Mouse (Mus musculus) adipocyte (in vitro differentiated cells): ENCODE results near the gene Tpst1.

Experiments
- DNase-seq: peaks from one replicate; pipeline ENCODE4 v3.0.0-alpha.2; 2016; ENCODE audit warnings: low spot score

Gene Tpst1

DNA sequence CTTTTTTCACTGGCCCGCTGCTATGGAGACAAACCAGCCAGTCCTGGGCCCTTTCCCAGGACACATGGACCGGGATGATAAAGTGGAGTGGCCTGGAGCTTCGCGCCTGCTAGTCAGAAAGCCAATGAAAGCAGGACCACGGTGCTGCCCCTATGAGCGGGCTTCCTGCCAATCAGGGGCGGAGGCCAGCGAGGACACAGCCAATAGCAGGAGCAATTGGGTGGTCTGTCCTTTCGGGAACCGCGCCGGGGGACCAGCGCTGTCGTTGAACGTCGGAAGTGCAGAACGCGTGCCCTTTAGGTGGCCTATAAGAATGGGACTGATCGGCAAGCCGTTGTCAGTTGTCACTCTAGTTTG, 70.8 kb downstream of the Tpst1 start:
- no peak for DNase-seq

DNA sequence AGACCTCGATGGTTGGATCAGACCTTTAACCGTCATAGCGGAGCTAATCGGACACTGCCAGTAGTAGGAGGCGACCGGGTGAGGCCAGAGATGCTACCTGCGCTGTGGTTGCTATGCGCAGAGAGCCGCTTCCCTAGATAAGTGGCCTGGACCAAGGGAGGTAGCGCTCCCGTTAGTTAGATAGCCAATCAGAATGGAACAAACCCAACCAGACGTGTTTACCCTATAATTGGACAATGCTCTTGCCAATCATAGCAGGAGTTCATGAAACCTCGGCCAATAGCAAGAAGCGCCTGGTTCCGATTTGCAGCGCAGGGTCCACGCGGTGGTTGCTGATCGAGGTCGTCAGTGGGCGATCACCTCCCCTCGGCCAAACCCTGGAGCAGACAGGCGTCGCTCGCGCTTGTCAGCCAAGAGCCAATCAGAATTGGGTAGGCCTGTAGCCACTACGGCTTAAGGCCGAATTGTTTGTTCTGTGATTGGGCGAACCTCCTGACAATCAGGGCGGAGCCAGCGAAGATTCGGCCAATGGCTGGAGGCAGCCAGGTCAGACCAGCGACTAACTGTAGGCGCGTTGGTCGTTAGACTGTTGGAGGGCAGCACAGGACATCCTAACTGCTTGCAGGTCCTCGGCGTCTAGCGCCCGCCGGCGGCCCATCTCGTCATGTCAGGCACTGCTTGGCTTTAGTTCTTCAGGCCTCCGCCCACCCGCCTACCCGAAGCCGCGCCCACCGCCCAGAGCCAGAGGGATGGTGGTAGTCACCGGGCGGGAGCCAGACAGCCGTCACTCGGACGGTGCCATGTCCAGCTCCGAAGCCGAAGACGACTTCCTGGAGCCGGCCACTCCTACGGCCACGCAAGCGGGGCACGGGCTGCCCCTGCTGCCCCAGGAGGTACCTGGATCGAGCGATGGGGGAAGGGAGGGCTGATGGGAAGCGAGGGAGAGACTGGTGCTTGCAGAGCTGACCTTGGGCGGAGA, 71.5 kb downstream of the Tpst1 start, which contains the start of gene Kctd7:
Kctd7 (plus strand) TSS at position 528 of the 979 bp plus-strand sequence.
- peak; percentile 99 for DNase-seq

DNA sequence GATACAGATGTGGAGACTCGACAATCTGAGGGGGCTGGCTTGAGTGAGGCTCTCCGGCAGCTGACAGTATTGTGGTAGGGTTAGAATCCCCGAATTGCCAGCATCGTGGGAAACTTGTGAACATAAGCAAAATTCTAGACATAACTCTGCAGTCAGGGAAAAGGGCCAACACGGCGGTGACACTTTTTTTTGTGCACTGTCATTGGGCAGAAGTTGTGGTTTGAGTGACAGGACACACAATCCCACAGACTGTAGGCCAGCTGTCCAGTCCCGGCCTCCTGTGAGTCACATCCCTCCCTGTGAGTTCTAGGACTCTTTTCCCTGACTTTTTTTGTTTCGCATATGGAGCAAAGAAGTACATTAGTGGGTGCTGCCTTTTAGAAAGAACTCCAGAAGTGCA, 72.8 kb downstream of the Tpst1 start:
- peak; percentile 56 for DNase-seq

DNA sequence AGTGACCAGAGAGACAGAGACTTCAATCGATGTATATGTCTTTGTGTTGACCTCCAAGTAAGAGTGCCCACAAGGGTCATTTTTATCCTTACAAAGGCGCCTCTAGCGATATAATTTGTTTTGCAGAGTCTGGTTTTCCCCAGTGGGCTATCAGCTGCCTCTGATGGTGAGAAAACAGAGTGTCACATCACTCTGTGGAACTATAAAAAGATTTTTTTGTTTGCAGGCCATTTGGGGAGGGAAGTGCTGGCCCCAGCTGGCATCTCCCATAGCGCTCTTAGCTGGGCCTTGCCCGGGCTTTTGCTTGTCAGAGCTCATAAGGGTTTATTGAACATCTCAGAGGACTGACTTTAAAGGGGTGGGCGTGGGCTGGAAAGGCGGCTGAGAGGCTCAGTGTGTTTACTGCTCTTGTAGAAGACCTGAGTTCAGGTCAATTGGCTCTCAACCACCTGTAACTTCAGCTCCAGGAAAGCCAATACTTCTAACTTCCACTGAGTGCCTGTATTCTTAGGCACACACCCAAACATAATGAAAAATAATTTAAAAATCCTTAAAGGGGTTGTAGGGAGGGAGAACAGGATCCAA, 76.7 kb downstream of the Tpst1 start:
- DNase-seq: no peak

DNA sequence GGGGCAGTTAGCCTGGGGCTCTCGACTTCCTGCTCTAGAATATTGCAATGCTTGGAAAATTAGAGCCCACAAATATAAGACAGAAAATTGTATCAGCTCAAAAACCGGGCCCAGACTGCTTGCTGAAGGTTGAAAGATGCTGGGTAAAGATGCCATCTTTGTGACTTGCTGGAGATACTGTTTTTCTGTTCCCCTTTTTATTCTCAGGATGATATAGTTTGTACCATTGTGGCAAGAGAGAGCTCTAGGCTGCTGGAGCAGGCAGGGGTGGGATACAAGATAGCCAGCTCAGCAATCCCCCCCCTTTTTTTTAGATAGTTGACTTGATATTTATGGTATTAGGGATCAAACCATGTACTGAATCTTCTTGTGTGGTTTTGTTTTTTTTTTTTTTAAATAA, 81.2 kb downstream of the Tpst1 start:
- DNase-seq: no peak

DNA sequence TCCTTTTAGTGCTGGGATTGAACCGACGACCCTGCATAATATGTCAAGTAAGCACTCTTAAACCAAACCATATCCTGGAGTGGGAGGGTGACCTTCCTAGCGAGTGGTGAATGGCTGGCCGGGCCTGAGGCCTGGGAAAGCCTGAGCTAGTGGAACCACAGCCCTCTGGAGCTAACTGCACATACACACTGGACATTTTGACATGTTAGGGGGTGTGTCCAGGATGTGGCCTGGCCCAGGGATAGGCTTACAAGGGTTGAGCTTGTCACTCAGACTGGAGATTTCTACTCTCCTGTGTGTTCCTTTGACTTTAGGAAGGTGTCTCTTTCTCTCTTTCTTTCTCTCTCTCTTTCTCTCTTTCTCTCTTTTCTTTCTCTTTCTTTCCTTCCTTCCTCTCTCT, 85.4 kb downstream of the Tpst1 start:
- no peak for DNase-seq

DNA sequence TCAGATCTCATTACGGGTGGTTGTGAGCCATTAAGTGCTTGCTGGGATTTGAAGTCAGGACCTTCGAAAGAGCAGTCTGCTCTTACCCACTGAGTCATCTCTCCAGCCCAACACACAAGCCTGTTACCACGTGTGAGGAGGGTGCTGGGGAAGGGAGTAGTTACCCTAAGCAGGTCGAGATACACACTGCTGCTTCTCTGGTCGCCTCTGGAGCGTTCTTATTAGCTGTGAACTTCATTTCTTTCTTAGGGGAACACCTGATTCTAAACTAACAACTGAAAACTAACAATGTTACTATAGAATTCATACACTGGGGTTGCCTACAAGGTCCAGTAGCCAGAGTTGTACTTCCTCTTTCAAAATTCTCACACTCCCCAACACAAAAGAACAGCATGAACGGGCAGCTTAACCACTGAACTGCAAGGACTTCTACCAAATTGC, 86.7 kb downstream of the Tpst1 start:
- no peak for DNase-seq

DNA sequence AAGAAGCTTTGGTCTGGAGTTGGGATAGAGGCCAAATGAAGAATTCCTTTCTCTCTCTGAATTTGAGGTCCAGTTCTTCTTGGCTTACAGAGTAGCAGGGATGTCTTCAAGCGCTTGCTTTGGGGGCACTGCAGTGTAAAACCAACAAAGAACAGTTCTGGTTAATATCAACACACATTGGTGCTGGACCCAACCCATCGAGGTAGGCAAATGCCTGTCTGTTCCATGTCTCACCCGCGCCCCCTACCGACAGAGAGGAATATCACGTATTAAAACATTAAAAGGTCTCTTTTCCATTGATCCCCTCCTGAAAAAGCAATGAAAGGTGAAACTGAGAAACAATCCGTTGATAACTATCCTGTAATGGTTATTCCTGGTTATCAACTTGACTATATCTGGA, 90.5 kb downstream of the Tpst1 start:
- peak; percentile 92 for DNase-seq

DNA sequence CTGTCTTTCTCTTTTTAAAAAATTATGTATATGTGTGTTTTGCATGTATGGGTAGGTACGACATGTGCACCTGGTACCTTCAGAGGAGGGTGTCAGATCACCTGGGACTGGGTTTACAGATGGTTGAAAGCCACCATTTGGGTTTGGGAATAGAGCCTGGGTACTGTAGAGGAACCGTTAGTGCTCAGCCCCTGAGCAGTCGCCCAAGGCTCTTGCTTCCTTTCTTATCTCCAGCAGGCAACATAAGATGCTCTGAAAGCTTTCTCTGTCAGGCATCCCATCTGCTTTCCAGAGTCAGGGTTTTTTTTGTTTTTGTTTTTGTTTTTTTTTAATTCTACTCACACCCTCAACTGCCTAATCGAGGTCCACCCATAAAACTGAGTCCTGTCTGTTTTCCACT, 92.1 kb downstream of the Tpst1 start:
- no peak for DNase-seq

DNA sequence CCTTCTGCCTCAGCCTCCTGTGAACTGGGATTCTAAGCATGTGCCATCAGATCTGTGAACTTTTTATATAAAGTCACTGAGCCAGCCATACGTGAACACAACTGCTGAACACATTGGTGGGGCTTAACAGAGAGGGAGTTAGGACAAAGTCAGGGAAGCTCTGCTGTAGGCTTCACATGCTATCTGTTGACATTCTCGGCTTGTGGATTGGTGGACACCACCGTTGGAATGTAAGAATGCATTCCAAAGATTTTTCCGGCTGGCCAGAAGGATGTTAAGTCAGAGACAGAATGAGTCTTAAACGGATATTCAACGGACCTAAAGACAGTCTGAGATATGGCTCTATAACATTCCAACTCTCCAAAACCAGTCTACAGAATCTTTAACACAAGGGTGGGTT, 96.0 kb downstream of the Tpst1 start:
- no peak for DNase-seq

DNA sequence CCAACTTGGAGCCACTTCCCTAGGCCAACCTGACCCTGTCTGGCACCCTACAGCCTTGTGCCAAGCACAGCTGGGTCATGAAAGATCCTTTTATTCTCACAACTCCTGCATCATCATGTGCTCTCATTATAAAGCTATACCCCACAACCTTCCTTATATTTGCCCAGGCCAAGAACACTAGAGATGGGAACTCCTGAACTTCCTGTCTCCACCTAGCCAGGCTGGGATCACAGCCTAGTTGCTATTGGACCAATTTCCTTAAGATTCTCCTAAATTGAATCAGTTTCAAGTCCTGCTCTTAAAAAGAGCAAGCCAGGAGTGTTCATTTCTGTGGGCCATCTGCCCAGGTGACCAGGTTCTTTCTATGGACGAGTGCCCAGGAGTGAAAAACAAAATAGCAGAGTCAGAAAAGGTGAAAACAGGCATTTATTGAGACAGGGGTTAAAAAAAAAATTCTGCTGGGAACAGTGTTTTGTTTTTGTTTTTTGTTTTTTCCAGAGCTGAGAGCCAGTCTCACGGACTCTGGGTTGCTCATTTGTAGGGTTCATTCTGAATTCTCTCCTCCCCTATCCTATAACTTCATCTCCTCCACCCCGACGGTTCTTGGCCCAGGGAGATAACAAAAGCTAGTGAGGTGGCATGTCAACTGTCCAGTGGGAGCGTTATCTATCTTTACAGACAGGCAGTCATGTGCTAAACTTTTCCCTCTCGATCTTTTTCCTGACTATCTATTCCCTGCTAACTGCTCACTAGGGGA, 97.7 kb downstream of the Tpst1 start:
- DNase-seq: no peak

DNA sequence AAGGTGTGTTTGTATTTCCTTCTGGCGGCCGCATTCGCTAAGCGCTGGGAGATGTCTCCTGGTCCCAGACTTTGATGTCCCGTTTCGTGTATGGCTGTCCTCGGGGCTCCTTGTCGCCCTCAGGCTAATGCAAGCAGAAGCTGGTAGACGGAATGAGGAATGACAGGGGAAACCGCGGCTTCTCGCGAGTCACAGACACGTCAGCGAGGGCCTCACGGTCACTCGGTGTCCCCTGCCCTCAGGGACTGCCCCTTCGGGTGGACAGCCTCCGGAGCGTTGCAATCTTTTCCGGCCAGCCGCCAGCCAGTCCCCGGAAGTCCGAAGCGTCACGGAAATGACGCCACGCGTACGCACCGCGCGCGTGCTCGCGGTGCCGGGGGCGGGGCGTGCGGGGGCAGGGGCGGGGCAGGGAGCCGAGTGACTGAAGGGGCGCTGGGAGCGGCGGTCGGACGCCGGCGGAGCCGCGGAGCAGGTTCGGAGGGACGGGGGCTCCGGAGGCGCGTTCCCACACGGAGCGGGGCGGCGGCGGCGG, 98.4 kb downstream of the Tpst1 start, which contains the start of gene Rabgef1:
Rabgef1 (plus strand) TSS at position 376 of the 532 bp plus-strand sequence.
- peak; percentile 97 for DNase-seq

DNA sequence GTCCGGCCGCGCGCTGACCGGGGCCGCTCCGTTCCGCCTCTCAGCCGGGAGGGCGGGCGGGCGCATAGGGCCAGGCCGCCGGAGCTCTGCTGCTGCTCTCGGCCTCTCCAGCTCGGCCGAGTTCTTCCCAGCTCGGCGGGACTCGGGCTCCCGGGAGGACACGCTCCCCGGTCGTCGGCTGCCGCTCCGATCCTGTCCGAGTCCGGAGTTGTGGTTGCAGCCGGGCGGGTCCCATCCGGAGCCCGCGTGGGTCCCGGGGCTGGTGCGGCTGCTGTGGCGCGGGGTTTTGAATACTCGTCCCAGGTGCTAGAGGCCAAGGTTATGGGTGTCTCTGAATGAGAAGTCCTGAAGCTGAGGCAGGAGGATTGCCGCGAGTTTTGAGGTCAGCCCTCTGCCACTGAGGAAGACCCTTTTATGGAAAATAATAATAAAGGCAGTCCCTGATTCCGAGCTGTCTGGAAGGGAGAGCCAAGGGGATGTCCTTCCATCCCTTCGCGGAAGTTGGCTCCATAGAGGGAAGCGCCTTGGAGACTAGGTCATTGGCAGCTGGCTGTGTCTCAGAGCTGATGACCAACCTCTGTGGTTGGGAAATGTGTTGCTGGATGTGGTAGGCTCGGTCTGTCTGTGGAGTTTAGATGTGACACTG, 99.0 kb downstream of the Tpst1 start:
- peak; percentile 93 for DNase-seq

DNA sequence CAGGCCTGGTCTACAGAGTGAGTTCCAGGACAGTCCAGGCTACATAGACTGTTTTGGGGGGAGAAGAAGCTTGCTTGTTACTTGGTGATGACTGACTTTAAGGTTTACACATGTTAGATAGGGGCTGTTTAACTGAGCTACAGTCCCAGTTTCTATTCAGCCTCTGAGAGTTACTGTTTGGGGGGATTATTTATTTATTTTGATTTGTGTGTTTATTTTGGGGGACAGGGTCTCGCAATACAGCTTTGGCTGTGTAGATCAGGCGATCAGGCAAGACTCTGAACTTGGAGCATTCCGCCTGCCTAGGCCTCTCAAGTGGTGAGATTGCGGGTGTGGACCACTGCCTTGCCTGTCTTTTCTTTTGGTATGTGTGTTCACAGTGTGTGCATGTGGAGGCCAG, 99.9 kb downstream of the Tpst1 start:
- DNase-seq: no peak

DNA sequence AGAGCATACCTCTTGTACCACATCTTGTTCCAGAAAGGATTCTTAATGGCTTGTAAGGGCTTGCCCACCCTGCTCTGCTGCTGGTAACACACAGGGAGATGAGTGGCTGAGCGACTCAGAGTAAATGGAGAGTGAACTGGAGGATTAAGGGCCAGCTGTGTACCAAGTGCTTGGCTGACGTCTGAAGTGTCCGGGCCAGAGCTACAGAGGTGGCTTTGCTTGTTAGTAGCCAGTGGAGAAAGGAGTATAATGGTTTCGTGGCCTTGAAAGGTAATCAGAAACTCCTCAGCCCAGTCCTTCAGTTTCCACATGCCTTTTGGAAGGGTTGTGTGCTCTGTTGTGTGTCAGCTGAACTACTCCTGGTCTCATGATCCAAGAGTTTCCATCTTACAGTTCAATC, 104.7 kb downstream of the Tpst1 start:
- DNase-seq: no peak

DNA sequence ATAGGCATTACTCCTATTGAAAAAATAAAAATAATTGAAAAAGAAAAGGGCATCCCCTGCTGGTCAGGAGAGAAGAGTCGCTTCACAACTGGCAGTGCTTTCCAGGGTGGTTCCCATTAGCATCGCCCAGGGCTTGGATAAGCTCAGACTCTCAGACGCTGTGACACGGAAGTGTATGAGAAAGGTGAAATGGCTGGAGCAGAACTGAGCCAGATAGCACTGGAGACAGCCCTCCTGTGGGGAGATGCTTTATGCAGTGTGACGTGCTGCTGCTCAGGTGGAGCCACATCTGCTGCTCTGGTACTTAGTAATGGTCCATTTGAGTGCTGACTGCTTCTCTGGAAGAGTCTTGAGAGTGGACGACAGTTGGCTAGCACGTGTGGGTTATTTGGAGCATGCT, 107.2 kb downstream of the Tpst1 start:
- DNase-seq: no peak

DNA sequence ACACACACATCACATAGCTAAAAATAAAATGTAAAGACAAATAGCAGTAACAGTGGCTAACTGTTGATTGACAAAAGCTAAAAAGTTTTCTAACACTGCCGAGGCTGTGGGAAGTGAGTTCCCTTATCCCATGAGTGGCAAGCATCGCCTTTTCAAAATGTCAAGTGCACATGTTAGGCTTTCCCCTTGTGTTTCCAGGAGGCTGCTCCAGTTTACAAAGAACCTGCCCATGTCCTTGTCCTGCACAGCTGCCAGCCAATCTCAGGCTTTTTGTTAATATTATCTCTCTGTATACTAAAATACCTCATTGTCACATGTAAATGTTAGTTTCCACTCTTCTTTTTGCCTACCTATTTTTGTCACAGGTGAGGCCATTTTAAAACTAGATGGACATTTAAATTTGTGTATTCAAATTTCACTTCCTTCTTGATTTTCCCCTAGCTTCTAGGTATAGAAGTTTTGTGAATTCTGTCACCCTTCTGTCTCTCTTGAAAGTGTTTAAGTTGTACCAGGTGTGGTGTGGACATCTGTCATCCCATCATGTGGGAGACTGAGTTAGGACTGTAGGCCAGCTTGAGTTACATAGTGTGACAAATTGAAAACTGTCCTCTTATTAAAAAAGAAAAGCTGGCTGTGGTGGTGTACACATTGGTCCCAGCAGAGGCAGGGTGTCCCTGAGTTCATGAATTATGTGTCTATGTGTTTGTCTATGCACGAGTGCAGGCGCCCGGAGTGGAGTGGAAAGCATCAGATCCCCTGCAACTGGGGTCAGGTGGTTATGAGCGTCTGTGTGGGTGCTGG, 108.8 kb downstream of the Tpst1 start:
- DNase-seq: no peak

DNA sequence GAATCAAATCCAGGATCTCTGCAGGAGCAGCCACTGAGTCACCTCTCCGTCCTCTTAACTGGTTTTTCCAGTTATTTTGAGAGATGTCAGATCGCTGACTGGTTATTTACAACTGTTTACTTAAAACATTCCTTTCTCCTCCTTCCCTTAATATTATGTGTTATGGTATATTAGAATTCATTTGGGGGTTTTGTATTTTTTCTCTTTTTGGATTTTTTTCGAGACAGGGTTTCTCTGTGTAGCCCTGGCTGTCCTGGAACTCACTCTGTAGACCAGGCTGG, 109.4 kb downstream of the Tpst1 start:
- DNase-seq: no peak

DNA sequence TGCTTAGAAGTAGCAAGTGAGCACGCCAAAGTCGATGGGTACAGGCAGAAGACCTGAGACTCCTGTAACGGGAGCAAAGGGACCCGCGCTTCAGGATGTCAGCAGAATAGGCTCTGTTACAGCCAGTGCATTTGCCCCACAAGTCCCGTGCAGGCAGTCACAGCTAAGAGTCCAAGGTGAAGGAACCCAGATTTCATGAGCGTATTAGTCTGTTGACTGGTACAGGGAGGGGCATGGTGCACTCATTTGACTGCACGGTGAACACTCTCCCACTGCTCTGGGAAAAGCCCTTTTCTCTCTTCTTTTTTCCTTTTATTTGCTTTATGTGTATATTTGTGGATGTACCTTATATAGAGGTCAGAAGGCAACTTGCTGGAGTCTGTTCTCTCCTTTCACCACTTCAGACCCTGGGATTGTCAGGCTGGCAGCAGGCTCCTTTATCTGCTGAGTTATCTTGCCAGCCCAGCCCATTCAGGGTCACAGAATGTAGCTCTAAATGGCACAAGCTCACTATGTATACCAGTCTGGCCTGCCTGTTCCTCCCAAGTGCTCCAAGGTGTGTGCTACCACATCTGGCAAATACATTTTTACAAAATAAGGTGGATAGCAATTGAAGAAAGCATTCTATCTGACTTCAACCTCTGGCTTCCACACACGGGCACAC, 111.2 kb downstream of the Tpst1 start:
- no peak for DNase-seq

DNA sequence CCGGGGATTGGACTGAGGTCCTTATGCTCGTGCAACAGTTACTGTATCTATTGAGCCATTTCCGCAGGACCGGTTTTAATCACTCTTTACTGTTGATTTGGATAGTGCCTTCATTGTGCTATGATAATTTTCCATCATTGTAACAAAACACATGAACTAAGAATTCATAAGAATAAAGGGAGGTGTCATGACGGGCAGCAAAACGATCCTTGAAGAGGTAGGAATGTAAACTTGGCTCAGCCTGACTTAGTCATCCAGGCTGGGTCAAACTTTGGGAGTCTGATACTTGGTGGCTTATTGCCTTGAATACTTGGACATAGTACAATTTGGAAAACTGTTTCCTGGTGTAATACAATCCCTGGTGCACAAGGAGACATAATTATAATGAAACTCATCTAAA, 112.2 kb downstream of the Tpst1 start:
- peak; percentile 52 for DNase-seq
